Mouse (Mus musculus): ENCODE measurements around the gene Ifi27l2a.

DNA sequence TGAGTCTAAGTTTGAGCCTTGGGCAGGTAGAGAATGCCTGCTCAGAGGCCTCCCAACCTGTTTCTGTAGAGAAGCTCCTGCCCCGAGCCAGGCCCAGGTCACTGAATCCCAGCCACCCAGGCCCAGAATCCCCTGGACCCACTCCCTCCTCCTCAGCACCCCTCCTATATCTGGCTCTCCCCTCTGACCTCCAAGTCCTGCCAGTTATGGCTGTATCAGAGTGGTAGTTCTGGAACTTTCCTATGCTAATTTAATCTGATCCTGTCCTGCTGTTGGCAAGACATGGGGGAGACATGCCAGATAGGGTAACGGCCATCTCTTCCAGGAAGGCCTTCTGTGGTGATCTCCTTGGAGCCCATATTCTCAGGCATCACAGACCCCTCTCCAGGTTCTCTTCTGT lies 39.3 kb upstream of the Ifi27l2a start:
- TF ChIP-seq CTCF (IDR thresholded peaks at IDR 0.05; ENCODE audit: extremely low read depth, insufficient read depth, insufficient read length, insufficient replicate concordance) = no peak
- no peak for TF ChIP-seq POLR2A (IDR thresholded peaks at IDR 0.05; ENCODE audit: low read depth, low read length)

Measured in spleen, adult 2 months (tissue).